Mouse (Mus musculus) limb, embryonic 14.5 days (tissue): Measurements from ENCODE around the gene Mlf2. TPM values are rescaled to one million over a fixed set of nuclear protein-coding genes. Genes with fewer than 3 reads are reported as not detected.
A peak's percentile ranks its signal among the peaks of the same experiment; 100 is the strongest.

Experiments used
- ATAC-seq: fragments of 200-750 bp; cut with Nextera tagmentation; 2 replicates; pipeline ENCODE4 v1.8.0; 2017; ENCODE audit warnings: low read depth, moderate number of reproducible peaks, moderate TSS enrichment; ENCODE audit not compliant: low FRiP score
- DNase-seq: peaks from one replicate; pipeline ENCODE4 v3.0.0-alpha.2; 2015; ENCODE audit warnings: low spot score
- H3K27ac ChIP-seq: fragments of 300-500 bp; sonication (generic); replicated peaks from 2 replicates; pipeline ENCODE4 v1.5.1; 2014; ENCODE audit warnings: low read depth, mild to moderate bottlenecking, low read length, moderate library complexity, mixed read lengths
- H3K27me3 ChIP-seq: fragments of 300-500 bp; sonication (generic); 2 replicates; pipeline ENCODE4 v1.6.1; 2014; ENCODE audit warnings: low read length, mixed read lengths; ENCODE audit not compliant: control insufficient read depth, insufficient read depth
- H3K36me3 ChIP-seq: fragments of 300-500 bp; sonication (generic); 2 replicates; pipeline ENCODE4 v1.6.1; 2014; ENCODE audit warnings: mild to moderate bottlenecking, low read length, moderate library complexity, mixed read lengths; ENCODE audit not compliant: control insufficient read depth, insufficient read depth
- H3K4me1 ChIP-seq: fragments of 300-500 bp; sonication (generic); 2 replicates; pipeline ENCODE4 v1.6.1; 2014; ENCODE audit warnings: antibody characterized with exemption, low read length, mixed read lengths; ENCODE audit not compliant: control insufficient read depth, insufficient read depth
- H3K4me2 ChIP-seq: fragments of 300-500 bp; sonication (generic); replicated peaks from 2 replicates; pipeline ENCODE4 v1.6.1; 2014; ENCODE audit warnings: low read depth, mild to moderate bottlenecking, low read length, moderate library complexity; ENCODE audit not compliant: severe bottlenecking
- H3K4me3 ChIP-seq: fragments of 300-500 bp; sonication (generic); replicated peaks from 2 replicates; pipeline ENCODE4 v1.5.1; 2014; ENCODE audit warnings: low read length
- H3K9ac ChIP-seq: fragments of 300-500 bp; sonication (generic); 2 replicates; pipeline ENCODE4 v1.6.1; 2014; ENCODE audit warnings: mild to moderate bottlenecking, low read depth, low read length, moderate library complexity; ENCODE audit not compliant: severe bottlenecking
- H3K9me3 ChIP-seq: fragments of 300-500 bp; sonication (generic); 2 replicates; pipeline ENCODE4 v1.6.1; 2016; ENCODE audit warnings: low read length; ENCODE audit not compliant: control insufficient read depth
- POLR2A ChIP-seq: fragments of 200-500 bp; IDR thresholded peaks from 2 replicates; pipeline ENCODE4 v1.8.0; 2012; ENCODE audit warnings: inconsistent platforms, mild to moderate bottlenecking, moderate library complexity, borderline replicate concordance; ENCODE audit not compliant: insufficient read depth, insufficient read length; ENCODE audit errors: extremely low read depth
- WGBS: fragments of 180-500 bp; shearing (Covaris S2); extraction: QIAGEN DNeasy Blood & Tissue Kit; methylation state at CpG from one replicate; pipeline ENCODE4 v1.1.7; 2014; 5-methylcytosine and 5-hydroxymethylcytosine counted together
- polyA plus RNA-seq, 2 experiments: library from polyadenylated mRNA; depleted of rRNA in 1 of 2; stranded (reverse) in 1 of 2; unstranded in 1 of 2; fragments of >200 nt; fragmentation: Nextera tagmentation in 1 of 2; extraction: Ambion mirVana in 1 of 2; gene quantifications; 2 replicates each; pipeline versions ENCODE4 v1.2.1 to v1.2.3; 2012 to 2014

Gene Mlf2
- 407 and 471 TPM in 2 replicates for polyA plus RNA-seq (2012; rRNA removed)
- polyA plus RNA-seq (2014; fragmentation: Nextera tagmentation; extraction: Ambion mirVana): 355 and 380 TPM in 2 replicates

GRCm38 (mm10) chr6:124930754-124931524, at the start of gene Mlf2:
Gene Mlf2, plus strand, starts transcription at chr6:124931386.
- ATAC-seq: peak; percentile 91
- WGBS: 1% methylated on average over 50 of the region's 64 CpGs
- peak; percentile 87 for TF ChIP-seq POLR2A
- peak within 1 kb of the TSS; percentile 95 for H3K4me3 ChIP-seq
- peaks cover 36% of the 10 kb centered on the region for H3K36me3 ChIP-seq
- peak within 1 kb of the TSS; percentile 85 for H3K4me2 ChIP-seq
- peak within 1 kb of the TSS; percentile 93 for H3K9ac ChIP-seq
- H3K27me3 ChIP-seq: no peaks in the 10 kb centered on the region
- peak; percentile 99 for DNase-seq
- no peaks in the 10 kb centered on the region for H3K9me3 ChIP-seq
- H3K27ac ChIP-seq: peak within 1 kb of the TSS; percentile 96
- H3K4me1 ChIP-seq: peaks cover 19% of the 10 kb centered on the region

- Histone ChIP-seq H3K27ac (no peak overlapping the region), H3K4me1 (no peaks in the 10 kb centered on the region), H3K9ac (no peak overlapping the region), H3K36me3 (no peaks in the 10 kb centered on the region), H3K4me3 (no peak overlapping the region), H3K4me2 (no peak overlapping the region), H3K9me3 (no peaks in the 10 kb centered on the region), H3K27me3 (no peaks in the 10 kb centered on the region)
- ATAC-seq (no peak), DNase-seq (no peak)
- 93% methylated on average over 9 of the region's 9 CpGs for WGBS
- TF ChIP-seq POLR2A: no peak
Observed at GRCm38 (mm10) chr6:124881821-124882220, 49.4 kb upstream of the Mlf2 start.

GRCm38 (mm10) chr6:124883351-124883750, 47.8 kb upstream of the Mlf2 start:
- no peaks in the 10 kb centered on the region for H3K9me3 ChIP-seq
- no peaks in the 10 kb centered on the region for H3K4me1 ChIP-seq
- no peak overlapping the region for H3K4me2 ChIP-seq
- no peaks in the 10 kb centered on the region for H3K36me3 ChIP-seq
- H3K4me3 ChIP-seq: no peak overlapping the region
- WGBS: 78% methylated on average over 10 of the region's 10 CpGs
- TF ChIP-seq POLR2A: no peak
- no peaks in the 10 kb centered on the region for H3K27me3 ChIP-seq
- ATAC-seq (no peak), DNase-seq (no peak)
- no peak overlapping the region for H3K27ac ChIP-seq
- no peak overlapping the region for H3K9ac ChIP-seq

- WGBS: 65% methylated on average over 10 of the region's 10 CpGs
- Histone ChIP-seq H3K4me1 (no peaks in the 10 kb centered on the region), H3K36me3 (no peaks in the 10 kb centered on the region), H3K4me2 (no peak overlapping the region), H3K9ac (no peak overlapping the region), H3K9me3 (no peaks in the 10 kb centered on the region), H3K4me3 (no peak overlapping the region), H3K27ac (no peak overlapping the region), H3K27me3 (no peaks in the 10 kb centered on the region)
- no peak for TF ChIP-seq POLR2A
- ATAC-seq (no peak), DNase-seq (no peak)
Observed at GRCm38 (mm10) chr6:124884714-124885500, 46.3 kb upstream of the Mlf2 start.

GRCm38 (mm10) chr6:124885956-124886381, 45.2 kb upstream of the Mlf2 start:
- no peaks in the 10 kb centered on the region for H3K9me3 ChIP-seq
- WGBS: 92% methylated on average over 8 of the region's 8 CpGs
- ATAC-seq (no peak), DNase-seq (no peak)
- H3K27me3 ChIP-seq: no peaks in the 10 kb centered on the region
- H3K4me2 ChIP-seq: no peak overlapping the region
- H3K9ac ChIP-seq: no peak overlapping the region
- H3K4me3 ChIP-seq: no peak overlapping the region
- no peaks in the 10 kb centered on the region for H3K36me3 ChIP-seq
- H3K4me1 ChIP-seq: no peaks in the 10 kb centered on the region
- no peak overlapping the region for H3K27ac ChIP-seq
- TF ChIP-seq POLR2A: no peak
